Mouse (Mus musculus): ENCODE results near the gene Syn2.

GRCm38 (mm10) chr6:115088314-115089106 is 46.2 kb upstream of the Syn2 start:
- TF ChIP-seq POLR2A (IDR thresholded peaks at IDR 0.05; ENCODE audit: insufficient read depth, low read depth, low read length) (no peak), CTCF (IDR thresholded peaks at IDR 0.05) (no peak), EP300 (IDR thresholded peaks at IDR 0.05; ENCODE audit: insufficient read depth, low read depth, low read length) (no peak)
